Mouse (Mus musculus) E14TG2a.4 (cell line): ENCODE results near the gene Vcl.

Experiments
- CTCF ChIP-seq: conservative IDR thresholded peaks from 2 replicates; pipeline ENCODE4 v1.5.1; 2014; ENCODE audit warnings: low read length
- NANOG ChIP-seq: IDR thresholded peaks from 2 replicates; pipeline ENCODE4 v1.6.1; 2014; ENCODE audit warnings: borderline replicate concordance, low read length, mixed read lengths
- POU5F1 ChIP-seq: IDR thresholded peaks from 2 replicates; pipeline ENCODE4 v1.6.1; 2014; ENCODE audit warnings: low read length, borderline replicate concordance

- no peak for TF ChIP-seq CTCF
- TF ChIP-seq NANOG, result no peak
- no peak for TF ChIP-seq POU5F1
Measured at GRCm38 (mm10) chr14:20996361-20996760, 67.2 kb downstream of the Vcl start.
